Mouse (Mus musculus): ENCODE results near the gene Krtap31-1. TPM values are rescaled to one million over a fixed set of nuclear protein-coding genes. Genes with fewer than 3 reads are reported as not detected.
"Not testable (repeated sequence)": the region's sequence is repeated elsewhere in the genome, so short reads cannot be mapped to it uniquely, and the experiment has no call there.

The Krtap31-1 gene
- polyA plus RNA-seq (2011; ENCODE audit: insufficient read depth, insufficient read length, low read depth, missing spikeins) = not detected in 2 replicates

DNA sequence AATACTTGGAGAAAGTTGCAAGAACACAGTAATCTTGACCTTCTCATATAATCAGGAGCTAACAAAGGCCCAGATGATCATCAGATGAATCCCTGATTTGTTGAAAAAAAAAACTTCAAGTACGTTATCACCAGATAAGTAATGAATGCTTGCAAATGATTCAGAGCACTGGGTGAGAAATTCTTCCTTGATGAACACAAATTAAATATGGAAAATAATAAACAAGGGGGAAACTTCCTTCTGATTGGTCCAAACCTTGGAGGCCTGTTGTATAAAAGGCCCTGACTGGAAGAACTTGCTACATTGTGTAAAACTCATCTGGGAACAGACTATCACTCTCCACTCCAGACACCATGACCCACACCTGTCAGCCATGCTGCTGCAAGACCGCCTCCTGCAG lies at the start of gene Krtap31-1:
Krtap31-1 (plus strand) TSS at position 301 of the 400 bp plus-strand sequence.
- no peaks in the 10 kb centered on the region for H3K27me3 ChIP-seq (ENCODE audit: control insufficient read depth, insufficient read depth, low read length, poor library complexity, severe bottlenecking)

DNA sequence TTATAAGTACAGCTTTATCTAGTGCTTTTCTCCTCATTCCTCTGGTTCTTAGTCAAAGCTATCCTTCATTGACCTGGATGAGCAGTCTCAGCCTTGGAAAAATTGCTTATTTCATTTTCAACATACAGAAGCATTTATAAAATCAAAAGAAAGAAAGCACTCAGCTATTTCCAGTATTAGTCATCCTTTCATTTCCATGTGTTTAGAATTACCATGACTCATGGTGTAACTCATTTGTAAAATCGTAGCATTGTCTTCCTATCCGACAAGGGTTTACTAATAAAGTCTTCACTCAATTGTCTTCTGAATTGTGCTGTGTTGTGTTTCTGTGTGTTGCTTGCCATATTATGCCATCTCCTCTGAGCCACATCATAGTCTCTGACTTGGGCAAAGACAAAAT lies 49.0 kb upstream of the Krtap31-1 start:
- H3K36me3 ChIP-seq (ENCODE audit: control insufficient read depth, insufficient read depth, low read length, poor library complexity, severe bottlenecking) = no peaks in the 10 kb centered on the region
- H3K27me3 ChIP-seq (ENCODE audit: control insufficient read depth, insufficient read depth, low read length, poor library complexity, severe bottlenecking) = no peaks in the 10 kb centered on the region
- no peak overlapping the region for H3K4me3 ChIP-seq (ENCODE audit: low read depth, low read length)
- no peaks in the 10 kb centered on the region for H3K9me3 ChIP-seq (replicated peaks; ENCODE audit: control insufficient read depth, insufficient read depth, low read length, poor library complexity, severe bottlenecking)
- H3K9ac ChIP-seq (ENCODE audit: low read depth, poor library complexity, severe bottlenecking) = no peak overlapping the region
- no peaks in the 10 kb centered on the region for H3K4me1 ChIP-seq (ENCODE audit: control insufficient read depth, insufficient read depth, low read length)
- TF ChIP-seq POLR2A (IDR thresholded peaks at IDR 0.05; ENCODE audit: insufficient read depth, low read length) = no peak
- TF ChIP-seq EP300 (IDR thresholded peaks at IDR 0.05; ENCODE audit: insufficient read depth, low read depth, low read length) = no peak
- no peak for TF ChIP-seq CTCF (IDR thresholded peaks at IDR 0.05; ENCODE audit: low read depth, low read length)
- H3K27ac ChIP-seq (ENCODE audit: insufficient read depth, low read length) = no peak overlapping the region

More for the DNA sequence above, at the start of gene Krtap31-1:
- Histone ChIP-seq H3K9ac (ENCODE audit: low read depth, poor library complexity, severe bottlenecking) (no peak within 1 kb of the TSS), H3K4me1 (ENCODE audit: control insufficient read depth, insufficient read depth, low read length) (no peaks in the 10 kb centered on the region), H3K36me3 (ENCODE audit: control insufficient read depth, insufficient read depth, low read length, poor library complexity, severe bottlenecking) (no peaks in the 10 kb centered on the region), H3K27ac (ENCODE audit: insufficient read depth, low read length) (no peak within 1 kb of the TSS), H3K4me3 (ENCODE audit: low read depth, low read length) (no peak within 1 kb of the TSS), H3K9me3 (replicated peaks; ENCODE audit: control insufficient read depth, insufficient read depth, low read length, poor library complexity, severe bottlenecking) (no peaks in the 10 kb centered on the region)
- no peak for TF ChIP-seq EP300 (IDR thresholded peaks at IDR 0.05; ENCODE audit: insufficient read depth, low read depth, low read length)
- no peak for TF ChIP-seq CTCF (IDR thresholded peaks at IDR 0.05; ENCODE audit: low read depth, low read length)
- no peak for TF ChIP-seq POLR2A (IDR thresholded peaks at IDR 0.05; ENCODE audit: insufficient read depth, low read length)

DNA sequence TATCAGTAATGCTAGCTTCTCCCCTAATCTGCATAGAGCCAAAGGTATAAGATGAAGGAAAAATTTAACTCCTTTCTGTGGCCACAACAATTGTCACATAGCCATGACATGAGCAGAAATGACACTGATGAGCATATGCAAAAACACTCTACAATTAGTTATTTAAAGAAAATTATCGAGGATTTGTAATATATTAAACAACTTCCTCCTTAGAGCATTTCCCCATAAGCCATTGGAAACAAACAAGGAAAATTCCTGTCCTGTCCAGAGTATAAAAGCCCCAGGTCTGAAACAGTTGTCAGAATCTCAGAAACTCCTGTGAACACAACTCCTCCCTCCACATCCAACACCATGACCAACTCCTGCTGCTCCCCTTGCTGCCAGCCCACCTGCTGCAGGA lies 43.5 kb upstream of the Krtap31-1 start, which contains the start of gene Gm11559:
Gm11559 (plus strand) TSS at position 301 of the 400 bp plus-strand sequence.
- not testable (repeated sequence) for H3K4me3 ChIP-seq (ENCODE audit: low read depth, low read length); H3K9ac ChIP-seq (ENCODE audit: low read depth, poor library complexity, severe bottlenecking); H3K4me1 ChIP-seq (ENCODE audit: control insufficient read depth, insufficient read depth, low read length); H3K27me3 ChIP-seq (ENCODE audit: control insufficient read depth, insufficient read depth, low read length, poor library complexity, severe bottlenecking); H3K9me3 ChIP-seq (replicated peaks; ENCODE audit: control insufficient read depth, insufficient read depth, low read length, poor library complexity, severe bottlenecking); H3K36me3 ChIP-seq (ENCODE audit: control insufficient read depth, insufficient read depth, low read length, poor library complexity, severe bottlenecking); H3K27ac ChIP-seq (ENCODE audit: insufficient read depth, low read length)

DNA sequence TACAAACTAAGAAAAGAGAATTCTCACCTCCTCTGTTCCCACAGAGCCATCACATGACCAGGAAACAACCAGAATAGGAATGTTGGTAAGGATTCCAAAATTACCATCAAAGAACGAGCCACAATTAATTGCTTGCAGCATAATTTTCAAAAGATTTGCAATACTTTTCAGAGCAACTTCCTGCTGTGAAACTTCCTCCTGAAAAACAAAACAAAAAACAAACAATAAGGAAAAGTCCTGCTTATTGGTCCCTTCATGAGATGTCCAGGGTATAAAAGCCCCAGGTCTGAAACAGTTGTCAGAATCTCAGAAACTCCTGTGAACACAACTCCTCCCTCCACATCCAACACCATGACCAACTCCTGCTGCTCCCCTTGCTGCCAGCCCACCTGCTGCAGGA lies 34.6 kb upstream of the Krtap31-1 start, which contains the start of gene Krtap9-1:
Krtap9-1 (plus strand) TSS at position 301 of the 400 bp plus-strand sequence.
- not testable (repeated sequence) for H3K4me3 ChIP-seq (ENCODE audit: low read depth, low read length); H3K27ac ChIP-seq (ENCODE audit: insufficient read depth, low read length); H3K36me3 ChIP-seq (ENCODE audit: control insufficient read depth, insufficient read depth, low read length, poor library complexity, severe bottlenecking); H3K9ac ChIP-seq (ENCODE audit: low read depth, poor library complexity, severe bottlenecking); H3K27me3 ChIP-seq (ENCODE audit: control insufficient read depth, insufficient read depth, low read length, poor library complexity, severe bottlenecking); H3K9me3 ChIP-seq (replicated peaks; ENCODE audit: control insufficient read depth, insufficient read depth, low read length, poor library complexity, severe bottlenecking); H3K4me1 ChIP-seq (ENCODE audit: control insufficient read depth, insufficient read depth, low read length)

DNA sequence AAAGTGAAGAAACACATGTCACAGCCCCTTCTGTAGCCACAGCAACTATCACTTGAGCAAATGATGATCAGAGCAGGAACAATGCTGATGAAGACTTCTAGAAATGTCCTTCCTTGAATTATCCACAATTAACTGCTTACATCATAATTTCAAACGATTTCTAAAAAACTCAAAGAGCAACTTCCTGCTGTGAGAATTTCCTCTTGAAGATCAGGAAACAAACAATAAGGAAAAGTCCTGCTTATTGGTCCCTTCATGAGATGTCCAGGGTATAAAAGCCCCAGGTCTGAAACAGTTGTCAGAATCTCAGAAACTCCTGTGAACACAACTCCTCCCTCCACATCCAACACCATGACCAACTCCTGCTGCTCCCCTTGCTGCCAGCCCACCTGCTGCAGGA lies 28.8 kb upstream of the Krtap31-1 start, which contains the start of gene Gm11567:
Gm11567 (plus strand) TSS at position 301 of the 400 bp plus-strand sequence.
- H3K4me1 ChIP-seq (ENCODE audit: control insufficient read depth, insufficient read depth, low read length); H3K27ac ChIP-seq (ENCODE audit: insufficient read depth, low read length); H3K9ac ChIP-seq (ENCODE audit: low read depth, poor library complexity, severe bottlenecking); H3K36me3 ChIP-seq (ENCODE audit: control insufficient read depth, insufficient read depth, low read length, poor library complexity, severe bottlenecking); H3K9me3 ChIP-seq (replicated peaks; ENCODE audit: control insufficient read depth, insufficient read depth, low read length, poor library complexity, severe bottlenecking); H3K4me3 ChIP-seq (ENCODE audit: low read depth, low read length); H3K27me3 ChIP-seq (ENCODE audit: control insufficient read depth, insufficient read depth, low read length, poor library complexity, severe bottlenecking): not testable (repeated sequence)

DNA sequence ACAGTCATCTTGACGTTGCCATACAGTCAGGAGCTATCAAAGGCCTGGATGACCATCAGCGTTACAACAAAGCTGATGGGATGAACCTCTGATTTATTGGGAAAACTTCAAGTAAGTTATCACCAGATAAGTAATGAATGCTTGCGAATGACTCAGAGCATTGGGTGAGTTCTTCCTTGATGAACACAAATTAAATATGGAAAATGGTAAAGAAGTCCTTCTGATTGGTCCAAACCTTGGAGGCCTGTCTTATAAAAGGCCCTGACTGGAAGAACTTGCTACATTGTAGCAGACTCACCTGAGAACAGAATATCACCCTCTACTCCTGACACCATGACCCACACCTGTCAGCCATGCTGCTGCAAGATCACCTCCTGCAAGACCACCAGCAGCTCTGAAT lies 6.7 kb downstream of the Krtap31-1 start, which contains the start of gene Gm11565:
Gm11565 (plus strand) TSS at position 301 of the 400 bp plus-strand sequence.
- H3K4me1 ChIP-seq (ENCODE audit: control insufficient read depth, insufficient read depth, low read length) = no peaks in the 10 kb centered on the region
- no peaks in the 10 kb centered on the region for H3K36me3 ChIP-seq (ENCODE audit: control insufficient read depth, insufficient read depth, low read length, poor library complexity, severe bottlenecking)
- H3K27me3 ChIP-seq (ENCODE audit: control insufficient read depth, insufficient read depth, low read length, poor library complexity, severe bottlenecking) = no peaks in the 10 kb centered on the region
- H3K9ac ChIP-seq (ENCODE audit: low read depth, poor library complexity, severe bottlenecking) = no peak within 1 kb of the TSS
- no peak within 1 kb of the TSS for H3K4me3 ChIP-seq (ENCODE audit: low read depth, low read length)
- H3K27ac ChIP-seq (ENCODE audit: insufficient read depth, low read length) = no peak within 1 kb of the TSS
- TF ChIP-seq EP300 (IDR thresholded peaks at IDR 0.05; ENCODE audit: insufficient read depth, low read depth, low read length) = no peak
- no peak for TF ChIP-seq CTCF (IDR thresholded peaks at IDR 0.05; ENCODE audit: low read depth, low read length)
- TF ChIP-seq POLR2A (IDR thresholded peaks at IDR 0.05; ENCODE audit: insufficient read depth, low read length) = no peak
- no peaks in the 10 kb centered on the region for H3K9me3 ChIP-seq (replicated peaks; ENCODE audit: control insufficient read depth, insufficient read depth, low read length, poor library complexity, severe bottlenecking)

Measured in ES-Bruce4 (cell line).